Mouse (Mus musculus) stomach, postnatal 0 days (tissue): ENCODE data around the gene AI481877.

Source experiments
- CTCF ChIP-seq: IDR thresholded peaks from 2 replicates; pipeline ENCODE4 v1.5.1; 2016; ENCODE audit warnings: antibody characterized with exemption, low read depth, mild to moderate bottlenecking, moderate library complexity
- EP300 ChIP-seq: optimal IDR thresholded peaks from 2 replicates; pipeline ENCODE3; 2016; ENCODE audit warnings: antibody characterized with exemption

- TF ChIP-seq EP300 (no peak), CTCF (no peak)
Measured at GRCm38 (mm10) chr4:59047222-59047621, 91.6 kb downstream of the AI481877 start.
